Mouse (Mus musculus) CH12.LX (cell line): ENCODE measurements around the gene Tusc2. TPM values are rescaled to one million over a fixed set of nuclear protein-coding genes. Genes with fewer than 3 reads are reported as not detected.

Experiments
- DNase-seq: peaks from one replicate; pipeline ENCODE4 v3.0.0-alpha.2; 2013; ENCODE audit errors: extremely low read depth
- H3K27ac ChIP-seq: 2 replicates; pipeline ENCODE4 v1.5.1; 2012; ENCODE audit warnings: low read depth, mild to moderate bottlenecking, control low read depth, moderate library complexity; ENCODE audit not compliant: insufficient read depth
- H3K27me3 ChIP-seq: replicated peaks from 2 replicates; pipeline ENCODE3; 2012; ENCODE audit warnings: inconsistent platforms
- H3K36me3 ChIP-seq, 2 experiments: replicated peaks in 1 of 2; 2 replicates each; pipeline versions ENCODE3 to v1.6.1; 2012; ENCODE audit warnings: inconsistent platforms in 1 of 2, low read length in 1 of 2, mild to moderate bottlenecking in 1 of 2, mixed read lengths in 1 of 2, moderate library complexity in 1 of 2; ENCODE audit not compliant: control insufficient read depth in 1 of 2, insufficient read depth in 1 of 2
- H3K4me1 ChIP-seq, 2 experiments: 2 replicates each; pipeline ENCODE4 v1.6.1; 2012; ENCODE audit warnings: inconsistent platforms in 1 of 2, moderate library complexity in 1 of 2; ENCODE audit not compliant: insufficient read depth in 2 of 2, control insufficient read depth in 1 of 2
- H3K4me2 ChIP-seq: 2 replicates; pipeline ENCODE4 v1.6.1; 2012; ENCODE audit warnings: low read depth, mild to moderate bottlenecking, control low read depth; ENCODE audit not compliant: poor library complexity, insufficient read depth, severe bottlenecking
- H3K4me3 ChIP-seq, 3 experiments: fragments of 150-350 bp in 1 of 3; sonication (generic) in 1 of 3; replicated peaks in 1 of 3; 2 replicates each; pipeline versions ENCODE3 to v1.5.1; 2011 to 2012; ENCODE audit warnings: low read depth in 2 of 3, low read length in 2 of 3, mild to moderate bottlenecking in 2 of 3, moderate library complexity in 2 of 3, control low read depth in 1 of 3, improper control_type of control experiment in 1 of 3, inconsistent platforms in 1 of 3, mixed read lengths in 1 of 3; ENCODE audit not compliant: poor library complexity in 1 of 3
- H3K79me2 ChIP-seq: replicated peaks from 2 replicates; pipeline ENCODE4 v1.6.1; 2012; ENCODE audit warnings: mild to moderate bottlenecking, moderate library complexity; ENCODE audit not compliant: control insufficient read depth, poor library complexity, insufficient read depth, severe bottlenecking; ENCODE audit errors: extremely low read depth
- H3K9ac ChIP-seq: 2 replicates; pipeline ENCODE4 v1.6.1; 2012; ENCODE audit warnings: low read depth, mild to moderate bottlenecking, control low read depth, moderate library complexity; ENCODE audit not compliant: insufficient read depth
- H3K9me3 ChIP-seq: replicated peaks from 2 replicates; pipeline ENCODE3; 2012; ENCODE audit warnings: low read length, inconsistent platforms, mixed read lengths
- BHLHE40 ChIP-seq: IDR thresholded peaks from 2 replicates; pipeline ENCODE4 v1.6.1; 2011; ENCODE audit warnings: mild to moderate bottlenecking, low read depth, low read length, improper control_type of control experiment
- CHD1 ChIP-seq: IDR thresholded peaks from 2 replicates; pipeline ENCODE4 v1.6.1; 2012; ENCODE audit warnings: low read depth, low read length, improper control_type of control experiment, inconsistent platforms
- CHD2 ChIP-seq: IDR thresholded peaks from 2 replicates; pipeline ENCODE4 v1.6.1; 2011; ENCODE audit warnings: low read length, improper control_type of control experiment
- CTCF ChIP-seq, 2 experiments: IDR thresholded peaks in 1 of 2; conservative IDR thresholded peaks in 1 of 2; 2 replicates each; pipeline ENCODE4 v1.5.1; 2011 to 2012; ENCODE audit warnings: low read depth in 2 of 2, low read length in 2 of 2, improper control_type of control experiment in 1 of 2, inconsistent platforms in 1 of 2, mild to moderate bottlenecking in 1 of 2, moderate library complexity in 1 of 2
- E2F4 ChIP-seq: IDR thresholded peaks from 2 replicates; pipeline ENCODE4 v1.6.1; 2011; ENCODE audit warnings: low read depth, low read length, improper control_type of control experiment; ENCODE audit not compliant: insufficient replicate concordance
- ELF1 ChIP-seq: IDR thresholded peaks from 2 replicates; pipeline ENCODE4 v1.6.1; 2014; ENCODE audit warnings: low read depth, mild to moderate bottlenecking, inconsistent platforms, low read length, improper control_type of control experiment
- EP300 ChIP-seq: IDR thresholded peaks from 2 replicates; pipeline ENCODE4 v1.6.1; 2011; ENCODE audit warnings: low read length, improper control_type of control experiment
- ETS1 ChIP-seq: conservative IDR thresholded peaks from 2 replicates; pipeline ENCODE4 v1.6.1; 2012; ENCODE audit warnings: low read depth, mild to moderate bottlenecking, inconsistent platforms, low read length, improper control_type of control experiment, moderate library complexity
- GABPA ChIP-seq: IDR thresholded peaks from 2 replicates; pipeline ENCODE4 v1.6.1; 2012; ENCODE audit warnings: low read depth, low read length, improper control_type of control experiment, inconsistent platforms; ENCODE audit not compliant: insufficient replicate concordance
- HCFC1 ChIP-seq: IDR thresholded peaks from 2 replicates; pipeline ENCODE4 v1.6.1; 2012; ENCODE audit warnings: low read depth, mild to moderate bottlenecking, inconsistent platforms, low read length, improper control_type of control experiment
- IRF4 ChIP-seq: IDR thresholded peaks from 2 replicates; pipeline ENCODE4 v1.6.1; 2014; ENCODE audit warnings: low read depth, mild to moderate bottlenecking, inconsistent platforms, low read length, improper control_type of control experiment
- JUN ChIP-seq: IDR thresholded peaks from 2 replicates; pipeline ENCODE4 v1.6.1; 2011; ENCODE audit warnings: low read depth, mild to moderate bottlenecking, low read length, improper control_type of control experiment, moderate library complexity; ENCODE audit not compliant: insufficient read depth
- JUND ChIP-seq: conservative IDR thresholded peaks from 2 replicates; pipeline ENCODE4 v1.6.1; 2011; ENCODE audit warnings: low read depth, low read length, improper control_type of control experiment
- KAT2A ChIP-seq: IDR thresholded peaks from 2 replicates; pipeline ENCODE4 v1.6.1; 2012; ENCODE audit warnings: low read length, improper control_type of control experiment, inconsistent platforms; ENCODE audit not compliant: insufficient replicate concordance
- MAFK ChIP-seq: IDR thresholded peaks from 2 replicates; pipeline ENCODE4 v1.6.1; 2011; ENCODE audit warnings: low read length, improper control_type of control experiment; ENCODE audit not compliant: insufficient replicate concordance
- MAX ChIP-seq: IDR thresholded peaks from 2 replicates; pipeline ENCODE4 v1.6.1; 2011; ENCODE audit warnings: low read length, improper control_type of control experiment
- MAZ ChIP-seq: IDR thresholded peaks from 2 replicates; pipeline ENCODE4 v1.6.1; 2012; ENCODE audit warnings: low read depth, mild to moderate bottlenecking, inconsistent platforms, low read length, improper control_type of control experiment, moderate library complexity
- MEF2A ChIP-seq: IDR thresholded peaks from 2 replicates; pipeline ENCODE4 v1.6.1; 2014; ENCODE audit warnings: low read depth, mild to moderate bottlenecking, inconsistent platforms, low read length, improper control_type of control experiment, borderline replicate concordance
- MXI1 ChIP-seq: IDR thresholded peaks from 2 replicates; pipeline ENCODE4 v1.6.1; 2011; ENCODE audit warnings: mild to moderate bottlenecking, low read depth, low read length, improper control_type of control experiment
- MYC ChIP-seq: IDR thresholded peaks from 2 replicates; pipeline ENCODE4 v1.6.1; 2011; ENCODE audit warnings: low read depth, mild to moderate bottlenecking, improper control_type of control experiment, low read length
- NELFE ChIP-seq: IDR thresholded peaks from 2 replicates; pipeline ENCODE4 v1.6.1; 2011; ENCODE audit warnings: low read depth, low read length, improper control_type of control experiment
- NRF1 ChIP-seq: IDR thresholded peaks from 2 replicates; pipeline ENCODE4 v1.6.1; 2014; ENCODE audit warnings: low read depth, mild to moderate bottlenecking, inconsistent platforms, low read length, improper control_type of control experiment, moderate library complexity
- PAX5 ChIP-seq: IDR thresholded peaks from 2 replicates; pipeline ENCODE4 v1.6.1; 2012; ENCODE audit warnings: low read length, inconsistent platforms, mixed read lengths
- POLR2A ChIP-seq: IDR thresholded peaks from 2 replicates; pipeline ENCODE4 v1.6.1; 2011; ENCODE audit warnings: low read depth, mild to moderate bottlenecking, improper control_type of control experiment, low read length
- POLR2AphosphoS2 ChIP-seq: IDR thresholded peaks from 2 replicates; pipeline ENCODE4 v1.6.1; 2011; ENCODE audit warnings: low read depth, low read length, improper control_type of control experiment
- RAD21 ChIP-seq: IDR thresholded peaks from 2 replicates; pipeline ENCODE4 v1.6.1; 2011; ENCODE audit warnings: low read depth, mild to moderate bottlenecking, low read length, improper control_type of control experiment, moderate library complexity
- RCOR1 ChIP-seq: conservative IDR thresholded peaks from 2 replicates; pipeline ENCODE4 v1.6.1; 2012; ENCODE audit warnings: low read depth, mild to moderate bottlenecking, inconsistent platforms, low read length, improper control_type of control experiment
- SIN3A ChIP-seq: IDR thresholded peaks from 2 replicates; pipeline ENCODE4 v1.6.1; 2012; ENCODE audit warnings: low read length, improper control_type of control experiment, inconsistent platforms
- SMC3 ChIP-seq: IDR thresholded peaks from 2 replicates; pipeline ENCODE4 v1.6.1; 2011; ENCODE audit warnings: low read depth, low read length, improper control_type of control experiment
- TBP ChIP-seq: conservative IDR thresholded peaks from 2 replicates; pipeline ENCODE4 v1.6.1; 2011; ENCODE audit warnings: low read depth, low read length, improper control_type of control experiment
- TCF12 ChIP-seq: IDR thresholded peaks from 2 replicates; pipeline ENCODE4 v1.6.1; 2014; ENCODE audit warnings: low read depth, mild to moderate bottlenecking, inconsistent platforms, low read length, improper control_type of control experiment
- UBTF ChIP-seq: IDR thresholded peaks from 2 replicates; pipeline ENCODE4 v1.6.1; 2012; ENCODE audit warnings: low read depth, mild to moderate bottlenecking, inconsistent platforms, low read length, improper control_type of control experiment, moderate library complexity
- USF1 ChIP-seq: IDR thresholded peaks from 2 replicates; pipeline ENCODE4 v1.6.1; 2014; ENCODE audit warnings: low read depth, mild to moderate bottlenecking, inconsistent platforms, low read length, improper control_type of control experiment
- USF2 ChIP-seq: conservative IDR thresholded peaks from 2 replicates; pipeline ENCODE4 v1.6.1; 2011; ENCODE audit warnings: low read depth, low read length, improper control_type of control experiment
- ZC3H11A ChIP-seq: IDR thresholded peaks from 2 replicates; pipeline ENCODE4 v1.6.1; 2012; ENCODE audit warnings: low read depth, mild to moderate bottlenecking, inconsistent platforms, low read length, improper control_type of control experiment
- ZKSCAN1 ChIP-seq: IDR thresholded peaks from 2 replicates; pipeline ENCODE4 v1.6.1; 2012; ENCODE audit warnings: low read depth, inconsistent platforms, low read length, improper control_type of control experiment, borderline replicate concordance
- ZMIZ1 ChIP-seq: IDR thresholded peaks from 2 replicates; pipeline ENCODE4 v1.6.1; 2012; ENCODE audit warnings: low read depth, mild to moderate bottlenecking, inconsistent platforms, low read length, improper control_type of control experiment
- ZNF384 ChIP-seq: IDR thresholded peaks from 2 replicates; pipeline ENCODE4 v1.6.1; 2012; ENCODE audit warnings: low read depth, low read length, improper control_type of control experiment, inconsistent platforms
- dilution Hi-C: fragments of 300-500 bp; cut with MboI; formaldehyde crosslinking; loops from 2 replicates; pipeline ENCODE4 v1.14.3; 2020; ENCODE audit warnings: low sequenced_read_pairs; ENCODE audit not compliant: extremely low pct_unique_long_range_greater_than_20kb, extremely low pct_ligation_motif_present
- in situ Hi-C: fragments of 300-500 bp; cut with MboI; formaldehyde crosslinking; loops from 3 replicates; pipeline ENCODE4 v1.14.3; 2019; ENCODE audit warnings: low sequenced_read_pairs, low pct_ligation_motif_present, low pct_unique_long_range_greater_than_20kb, mixed read lengths
- polyA plus RNA-seq: library from polyadenylated mRNA; unstranded; fragments of >175 nt; gene quantifications from 2 replicates; pipeline ENCODE4 v1.2.1, GENCODE M21; 2012; ENCODE audit warnings: low read depth; ENCODE audit not compliant: insufficient read length
- total RNA-seq, 2 experiments: library from RNA; depleted of rRNA; stranded (reverse); fragments of 300-350 nt in 1 of 2; fragments of >200 nt in 1 of 2; gene quantifications; 2 replicates each; pipeline ENCODE4 v1.2.3; 2012 to 2014

Gene Tusc2
- total and polyA plus RNA-seq, 3 experiments: 23.0 to 39.2 (median 33.3) TPM

DNA sequence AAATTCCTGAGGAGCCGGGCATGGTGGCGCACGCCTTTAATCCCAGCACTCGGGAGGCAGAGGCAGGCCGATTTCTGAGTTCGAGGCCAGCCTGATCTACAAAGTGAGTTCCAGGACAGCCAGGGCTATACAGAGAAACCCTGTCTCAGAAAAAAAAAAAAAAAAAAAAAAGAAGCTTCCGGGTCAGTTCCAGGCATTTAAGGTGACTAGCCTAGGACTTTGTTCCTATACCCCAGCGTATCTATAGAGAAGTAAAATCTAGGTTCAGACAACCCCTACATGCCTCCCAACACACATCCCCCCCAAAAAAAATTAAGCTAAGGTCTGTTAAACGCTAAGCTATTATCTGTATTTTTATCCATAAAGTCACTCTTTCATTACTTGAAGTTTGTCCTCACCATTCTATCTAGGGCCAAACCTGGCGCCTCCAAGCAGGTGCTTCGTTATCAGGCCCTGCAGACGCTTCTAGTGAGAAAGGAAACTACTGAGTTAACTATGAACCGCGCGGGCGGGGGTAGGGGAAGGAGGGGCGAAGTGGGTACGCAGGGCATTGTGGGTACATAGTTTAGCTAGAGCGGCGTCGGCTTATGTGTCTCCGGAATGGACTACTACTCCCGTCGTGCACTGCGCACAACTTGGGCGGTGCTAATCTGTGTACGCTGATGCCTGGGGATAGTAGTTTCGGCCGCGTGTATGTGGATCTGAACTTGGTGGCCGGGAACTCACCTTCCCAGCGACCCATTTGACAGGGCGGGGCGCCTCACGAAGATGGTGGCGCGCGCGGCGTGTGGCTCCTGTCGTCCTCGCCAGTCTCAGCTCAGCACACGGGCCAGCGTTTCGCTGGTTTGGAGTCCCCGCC is 24.1 kb downstream of the Tusc2 start, which contains the start of gene Ifrd2:
Gene Ifrd2, plus strand, starts transcription at position 669 of the 859 bp plus-strand sequence.
- Histone ChIP-seq H3K4me1 (peaks cover 8 to 25% of the 10 kb centered on the region in 2 experiments), H3K36me3 (peaks cover 34 to 67% of the 10 kb centered on the region in 2 experiments), H3K9ac (peak within 1 kb of the TSS; percentile 67)

More for the DNA sequence above, 24.1 kb downstream of the Tusc2 start, which contains the start of gene Ifrd2:
- dilution Hi-C loops: no loop called here
- Histone ChIP-seq H3K79me2 (peaks cover 18% of the 10 kb centered on the region), H3K27me3 (no peaks in the 10 kb centered on the region), H3K27ac (no peak within 1 kb of the TSS; the same call in 1 of the 2 replicates), H3K4me2 (peak within 1 kb of the TSS; percentile 79), H3K9me3 (no peaks in the 10 kb centered on the region), H3K4me3 (peak within 1 kb of the TSS; percentile 83 to 92 (median 85))
- peak; percentile 99 for DNase-seq
- 0 out of 2 replicates have a peak, but pooled peaks have one; percentile 46 for TF ChIP-seq CHD1
- no peak for TF ChIP-seq USF1
- TF ChIP-seq MAFK: no peak
- TF ChIP-seq ZMIZ1: peak; percentile 63; the same call in 1 of the 2 replicates
- TF ChIP-seq ZNF384: peak; percentile 72
- peak; percentile 59; the same call in 1 of the 2 replicates for TF ChIP-seq E2F4
- 0 out of 2 replicates have a peak, but pooled peaks have one; percentile 37 for TF ChIP-seq EP300
- TF ChIP-seq MXI1: no peak; the same call in 1 of the 2 replicates
- peak; percentile 71 for TF ChIP-seq NRF1
- TF ChIP-seq CTCF (conservative IDR thresholded peaks at IDR 0.05 in 1 of 2, IDR thresholded peaks at IDR 0.05 in 1 of 2; ENCODE audit: low read depth in 2 of 2, low read length in 2 of 2): no peak
- TF ChIP-seq RAD21: no peak
- peak; percentile 86 for TF ChIP-seq TCF12
- no peak for TF ChIP-seq BHLHE40
- TF ChIP-seq POLR2AphosphoS2: peak; percentile 83
- no peak for TF ChIP-seq MAX
- TF ChIP-seq POLR2A: peak; percentile 93
- no peak; the same call in 1 of the 2 replicates for TF ChIP-seq MEF2A
- TF ChIP-seq ELF1: peak; percentile 80
- no peak for TF ChIP-seq ETS1
- no peak for TF ChIP-seq UBTF
- TF ChIP-seq MYC: no peak
- no peak for TF ChIP-seq PAX5
- TF ChIP-seq USF2: no peak
- TF ChIP-seq ZC3H11A: no peak
- TF ChIP-seq TBP: peak; percentile 85
- TF ChIP-seq SIN3A: peak; percentile 83
- peak; percentile 96; the same call in 1 of the 2 replicates for TF ChIP-seq GABPA
- no peak for TF ChIP-seq JUN
- no peak; the same call in none of the 2 replicates for TF ChIP-seq IRF4
- TF ChIP-seq ZKSCAN1: no peak
- TF ChIP-seq RCOR1: peak; percentile 30; the same call in 1 of the 2 replicates
- TF ChIP-seq MAZ: peak; percentile 97
- TF ChIP-seq SMC3: no peak
- peak; percentile 98 for TF ChIP-seq HCFC1
- TF ChIP-seq JUND: no peak
- peak; percentile 72 for TF ChIP-seq CHD2
- TF ChIP-seq NELFE: peak; percentile 81
- peak; percentile 100 for TF ChIP-seq KAT2A
- in situ Hi-C loops: no loop called here
